Mouse (Mus musculus) heart, embryonic 14.5 days (tissue): ENCODE results near the gene Kcnk3. TPM values are rescaled to one million over a fixed set of nuclear protein-coding genes. Genes with fewer than 3 reads are reported as not detected.

Experiments used
- ATAC-seq: fragments of 200-750 bp; cut with Nextera tagmentation; 2 replicates; pipeline ENCODE4 v1.8.0; 2017; ENCODE audit warnings: low read depth, moderate TSS enrichment; ENCODE audit not compliant: insufficient number of reproducible peaks, insufficient read depth, low FRiP score
- H3K27ac ChIP-seq, 2 experiments: fragments of 200-500 bp in 1 of 2; fragments of 300-500 bp in 1 of 2; sonication (generic) in 1 of 2; replicated peaks in 1 of 2; 2 replicates each; pipeline ENCODE4 v1.5.1; 2012 to 2014; ENCODE audit warnings: low read depth in 2 of 2, low read length in 2 of 2, control low read depth in 1 of 2, mild to moderate bottlenecking in 1 of 2, mixed read lengths in 1 of 2; ENCODE audit not compliant: control insufficient read depth in 1 of 2, insufficient read depth in 1 of 2
- H3K27me3 ChIP-seq: fragments of 300-500 bp; sonication (generic); 2 replicates; pipeline ENCODE4 v1.6.1; 2014; ENCODE audit warnings: mild to moderate bottlenecking, low read length, control low read depth; ENCODE audit not compliant: control insufficient read depth, insufficient read depth
- H3K36me3 ChIP-seq: fragments of 300-500 bp; sonication (generic); 2 replicates; pipeline ENCODE4 v1.6.1; 2014; ENCODE audit warnings: mild to moderate bottlenecking, control low read depth, low read length, mixed read lengths; ENCODE audit not compliant: control insufficient read depth, insufficient read depth
- H3K4me1 ChIP-seq, 2 experiments: fragments of 200-500 bp in 1 of 2; fragments of 300-500 bp in 1 of 2; sonication (generic) in 1 of 2; 2 replicates each; pipeline ENCODE4 v1.6.1; 2012 to 2014; ENCODE audit warnings: low read length in 2 of 2, control low read depth in 1 of 2, mixed read lengths in 1 of 2; ENCODE audit not compliant: control insufficient read depth in 2 of 2, insufficient read depth in 2 of 2
- H3K4me2 ChIP-seq: fragments of 300-500 bp; sonication (generic); 2 replicates; pipeline ENCODE4 v1.6.1; 2014; ENCODE audit warnings: mild to moderate bottlenecking, low read length
- H3K4me3 ChIP-seq, 2 experiments: fragments of 200-500 bp in 1 of 2; fragments of 300-500 bp in 1 of 2; sonication (generic) in 1 of 2; 2 replicates each; pipeline ENCODE4 v1.5.1; 2012 to 2014; ENCODE audit warnings: low read length in 2 of 2, mild to moderate bottlenecking in 2 of 2, control low read depth in 1 of 2, low read depth in 1 of 2, moderate library complexity in 1 of 2; ENCODE audit not compliant: control insufficient read depth in 1 of 2, insufficient read depth in 1 of 2
- H3K9ac ChIP-seq: fragments of 300-500 bp; sonication (generic); 2 replicates; pipeline ENCODE4 v1.6.1; 2014; ENCODE audit warnings: mild to moderate bottlenecking, low read length
- H3K9me3 ChIP-seq: fragments of 300-500 bp; sonication (generic); 2 replicates; pipeline ENCODE4 v1.6.1; 2016; ENCODE audit warnings: low read length, control low read depth; ENCODE audit not compliant: control insufficient read depth
- WGBS: fragments of 180-500 bp; shearing (Covaris S2); extraction: QIAGEN DNeasy Blood & Tissue Kit; methylation state at CpG from one replicate; pipeline ENCODE4 v1.1.7; 2014; 5-methylcytosine and 5-hydroxymethylcytosine counted together
- polyA plus RNA-seq: library from polyadenylated mRNA; unstranded; fragments of >200 nt; fragmentation: Nextera tagmentation; extraction: Ambion mirVana; gene quantifications from 2 replicates; pipeline ENCODE4 v1.2.1, GENCODE M21; 2014

Gene Kcnk3
- polyA plus RNA-seq, 1 experiment from 2014 or later: 40.3 TPM

GRCm38 (mm10) chr5:30660278-30660677 lies 72.3 kb downstream of the Kcnk3 start:
- ATAC-seq: no peak
- H3K9ac ChIP-seq: no peak overlapping the region
- no peak overlapping the region for H3K4me2 ChIP-seq
- WGBS: 83% methylated on average over 1 of the region's 1 CpGs
- H3K4me3 ChIP-seq: no peak overlapping the region
- no peaks in the 10 kb centered on the region; a peak in 1 of 4 replicates for H3K4me1 ChIP-seq
- no peaks in the 10 kb centered on the region for H3K27me3 ChIP-seq
- H3K9me3 ChIP-seq: 0 out of 2 replicates have a peak, but pooled peaks cover 3% of the 10 kb centered on the region
- peaks cover 38% of the 10 kb centered on the region for H3K36me3 ChIP-seq
- H3K27ac ChIP-seq: no peak overlapping the region

GRCm38 (mm10) chr5:30660813-30661212 lies 72.8 kb downstream of the Kcnk3 start:
- H3K9ac ChIP-seq: no peak overlapping the region
- no peak overlapping the region for H3K27ac ChIP-seq
- 0 out of 2 replicates have a peak, but pooled peaks cover 3% of the 10 kb centered on the region for H3K9me3 ChIP-seq
- no peak for ATAC-seq
- H3K36me3 ChIP-seq: peaks cover 32% of the 10 kb centered on the region
- WGBS: 96% methylated on average over 5 of the region's 5 CpGs
- H3K4me3 ChIP-seq: no peak overlapping the region
- no peaks in the 10 kb centered on the region for H3K4me1 ChIP-seq
- no peaks in the 10 kb centered on the region for H3K27me3 ChIP-seq
- no peak overlapping the region for H3K4me2 ChIP-seq

GRCm38 (mm10) chr5:30665360-30665759 lies 77.4 kb downstream of the Kcnk3 start:
- Histone ChIP-seq H3K27ac (no peak overlapping the region), H3K9me3 (0 out of 2 replicates have a peak, but pooled peaks cover 3% of the 10 kb centered on the region), H3K4me2 (no peak overlapping the region), H3K27me3 (no peaks in the 10 kb centered on the region), H3K4me1 (peaks cover 6 to 20% of the 10 kb centered on the region in 2 experiments), H3K9ac (no peak overlapping the region), H3K36me3 (peaks cover 15% of the 10 kb centered on the region), H3K4me3 (no peak overlapping the region)
- ATAC-seq: no peak
- WGBS: 85% methylated on average over 9 of the region's 9 CpGs

GRCm38 (mm10) chr5:30665968-30666367 lies 78.0 kb downstream of the Kcnk3 start:
- 41% methylated on average over 6 of the region's 6 CpGs for WGBS
- Histone ChIP-seq H3K27ac (peak overlapping the region; percentile 94 to 95), H3K27me3 (no peaks in the 10 kb centered on the region), H3K36me3 (peaks cover 21% of the 10 kb centered on the region), H3K4me3 (peak overlapping the region; percentile 45 to 72), H3K4me1 (peaks cover 6 to 20% of the 10 kb centered on the region in 2 experiments), H3K9ac (peak overlapping the region; percentile 73), H3K9me3 (0 out of 2 replicates have a peak, but pooled peaks cover 3% of the 10 kb centered on the region), H3K4me2 (peak overlapping the region; percentile 71)
- no peak for ATAC-seq

GRCm38 (mm10) chr5:30666391-30667195 lies 78.6 kb downstream of the Kcnk3 start, which contains the start of gene Cenpa:
Cenpa (plus strand) TSS chr5:30666777.
- peak; percentile 90 for ATAC-seq
- Histone ChIP-seq H3K4me1 (peaks cover 6 to 20% of the 10 kb centered on the region in 2 experiments), H3K9me3 (no peaks in the 10 kb centered on the region), H3K9ac (peak within 1 kb of the TSS; percentile 83), H3K27me3 (no peaks in the 10 kb centered on the region), H3K27ac (peak within 1 kb of the TSS; percentile 94 to 95), H3K4me2 (peak within 1 kb of the TSS; percentile 71), H3K4me3 (peak within 1 kb of the TSS; percentile 72 to 81), H3K36me3 (peaks cover 28% of the 10 kb centered on the region)
- under 1% methylated on average over 40 of the region's 40 CpGs for WGBS

- peak overlapping the region; percentile 72 to 81 for H3K4me3 ChIP-seq
- no peaks in the 10 kb centered on the region for H3K27me3 ChIP-seq
- H3K4me2 ChIP-seq: peak overlapping the region; percentile 71
- under 1% methylated on average over 13 of the region's 13 CpGs for WGBS
- peaks cover 6 to 20% of the 10 kb centered on the region in 2 experiments for H3K4me1 ChIP-seq
- peak overlapping the region; percentile 49 to 74 for H3K27ac ChIP-seq
- H3K36me3 ChIP-seq: peaks cover 34% of the 10 kb centered on the region
- ATAC-seq: no peak
- H3K9me3 ChIP-seq: no peaks in the 10 kb centered on the region
- H3K9ac ChIP-seq: peak overlapping the region; percentile 83
These were observed 79.2 kb downstream of the Kcnk3 start for GRCm38 (mm10) chr5:30667215-30667614.

- Histone ChIP-seq H3K9me3 (no peaks in the 10 kb centered on the region), H3K4me3 (peak overlapping the region; percentile 72 to 81), H3K4me1 (peaks cover 6 to 20% of the 10 kb centered on the region in 2 experiments), H3K27ac (no peak overlapping the region), H3K27me3 (no peaks in the 10 kb centered on the region), H3K36me3 (peaks cover 39% of the 10 kb centered on the region), H3K9ac (peak overlapping the region; percentile 83), H3K4me2 (peak overlapping the region; percentile 71)
- ATAC-seq: no peak
- 6% methylated on average over 3 of the region's 3 CpGs for WGBS
These were observed 79.7 kb downstream of the Kcnk3 start for GRCm38 (mm10) chr5:30667686-30668085.
